Mouse (Mus musculus): ENCODE data around the gene Sptssb. TPM values are rescaled to one million over a fixed set of nuclear protein-coding genes. Genes with fewer than 3 reads are reported as not detected.

The Sptssb gene
- polyA plus RNA-seq, 1 experiment from 2014 or later: 0.25 TPM

DNA sequence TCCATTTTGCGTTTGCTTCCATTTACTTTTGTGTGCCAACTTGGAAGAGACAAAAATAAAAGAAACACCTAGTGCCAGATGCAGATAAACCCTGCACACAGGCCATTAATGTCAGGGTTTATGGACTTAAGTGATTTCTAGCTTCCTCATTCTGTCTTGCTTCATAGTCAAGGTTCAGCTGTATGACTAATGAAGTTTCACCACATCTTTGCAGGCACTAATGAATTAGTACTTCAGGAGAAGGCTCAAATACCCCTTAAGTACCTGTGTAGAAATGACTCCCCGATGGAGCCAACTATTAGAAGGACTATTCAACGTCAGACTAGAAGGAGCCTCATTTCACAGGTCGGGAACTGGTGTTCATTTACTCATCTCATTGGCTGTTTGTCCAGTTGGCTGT is 86.4 kb downstream of the Sptssb start:
- Histone ChIP-seq H3K27me3 (ENCODE audit: insufficient read depth, poor library complexity, severe bottlenecking) (no peaks in the 10 kb centered on the region), H3K27ac (no peak overlapping the region), H3K4me1 (replicated peaks) (no peaks in the 10 kb centered on the region), H3K4me3 (no peak overlapping the region), H3K9me3 (no peaks in the 10 kb centered on the region), H3K36me3 (no peaks in the 10 kb centered on the region)
- 94% methylated on average over 4 of the region's 4 CpGs for WGBS
- DNase-seq (ENCODE audit: low spot score): no peak

Other genes with a start within 250 kb of the Sptssb start
- gene Nmd3, start 138.0 kb downstream of the Sptssb start, polyA plus RNA-seq (2016; fragmentation: Nextera tagmentation; extraction: Ambion mirVana): 130 and 153 TPM in 2 replicates
- gene Otol1, start 147.7 kb upstream of the Sptssb start, polyA plus RNA-seq (2016; fragmentation: Nextera tagmentation; extraction: Ambion mirVana): 0.09 and 1.3 TPM in 2 replicates

Measured in hindbrain, embryonic 10.5 days (tissue).